Mouse (Mus musculus) thymus, postnatal 25 days (tissue): ENCODE results near the gene Layn.

ENCODE experiments used
- DNase-seq: peaks from one replicate; pipeline ENCODE4 v3.0.0; 2022

Layn gene

DNA sequence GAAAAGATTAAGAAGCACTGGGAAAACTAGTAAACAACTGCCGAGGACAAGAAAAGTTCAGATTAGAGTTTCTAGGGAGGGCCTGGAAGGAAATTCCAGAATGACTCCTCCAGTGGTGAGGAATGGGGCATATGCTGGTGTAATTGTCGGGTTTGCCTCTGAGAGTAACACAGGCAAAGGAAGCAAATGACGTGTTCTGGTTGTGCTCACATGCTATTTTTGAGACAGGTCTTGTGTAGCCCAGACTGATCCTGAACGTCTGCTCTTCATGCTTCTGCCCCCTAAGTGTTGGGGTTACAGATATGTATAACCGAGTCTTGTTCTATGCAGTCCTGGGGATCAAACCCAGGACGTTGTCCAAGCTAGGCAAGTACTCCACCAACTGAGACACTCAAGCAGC is 45.3 kb downstream of the Layn start:
- no peak for DNase-seq

DNA sequence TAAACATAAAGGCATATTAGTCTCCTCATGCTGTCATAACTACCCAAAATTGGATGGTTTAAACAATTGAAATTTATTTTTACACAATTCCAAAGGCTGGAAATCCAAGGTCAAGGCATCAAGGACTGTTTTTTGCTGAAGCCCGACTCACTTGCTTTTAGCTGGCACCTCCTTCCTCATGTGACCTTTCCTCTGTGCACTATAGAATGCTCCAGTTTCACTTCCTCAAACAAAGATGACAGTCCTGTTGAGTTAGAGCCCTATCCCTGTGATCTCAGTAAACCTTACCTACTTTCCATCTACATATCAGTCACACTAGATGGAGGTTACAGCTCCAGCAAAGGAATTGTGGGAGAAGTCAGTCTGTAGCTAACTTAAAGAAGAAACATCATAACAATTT is 46.7 kb downstream of the Layn start:
- DNase-seq: no peak

DNA sequence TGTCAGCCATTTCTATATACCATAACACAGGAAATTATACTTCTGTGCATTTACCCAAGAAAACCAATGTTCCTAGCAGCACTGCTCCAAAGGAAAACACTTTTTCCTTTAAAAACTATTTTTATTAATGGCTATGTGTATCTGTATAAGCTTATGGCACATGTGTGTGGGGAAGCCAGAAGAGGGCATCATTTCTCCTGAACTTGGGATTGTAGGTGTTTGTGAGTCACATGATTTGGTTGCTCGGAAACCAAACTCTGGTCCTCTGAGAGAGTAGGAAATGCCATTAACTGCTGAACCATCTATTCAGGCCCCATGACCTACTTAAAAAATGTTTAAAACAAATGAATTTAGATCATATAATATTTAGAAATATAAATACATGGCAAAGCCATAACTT is 49.9 kb downstream of the Layn start:
- no peak for DNase-seq

GRCm38 (mm10) chr9:51021123-51021795 is 55.6 kb downstream of the Layn start:
- no peak for DNase-seq

- DNase-seq: peak; percentile 13
Observed at GRCm38 (mm10) chr9:51020351-51020750, 56.5 kb downstream of the Layn start.

GRCm38 (mm10) chr9:51019670-51020069 is 57.2 kb downstream of the Layn start:
- DNase-seq: no peak

DNA sequence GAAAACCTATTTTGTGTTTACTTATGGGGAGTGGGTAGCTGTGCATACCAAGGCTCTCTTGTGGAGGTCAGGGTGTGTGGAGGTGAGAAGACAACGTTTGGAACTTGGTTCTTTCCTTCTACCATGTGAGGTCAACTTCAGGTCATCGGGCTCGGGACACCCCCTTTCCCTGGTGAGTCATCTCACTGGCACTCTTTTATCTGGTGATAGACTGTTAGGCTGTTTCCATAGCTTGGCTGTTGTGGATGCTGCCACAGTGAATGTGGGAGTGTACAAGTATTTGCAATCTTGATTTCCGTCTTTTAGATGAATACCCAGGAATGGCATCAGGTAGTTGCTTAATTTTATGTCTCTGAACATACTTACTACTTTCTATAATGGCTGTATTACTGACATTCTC is 61.2 kb downstream of the Layn start:
- no peak for DNase-seq

DNA sequence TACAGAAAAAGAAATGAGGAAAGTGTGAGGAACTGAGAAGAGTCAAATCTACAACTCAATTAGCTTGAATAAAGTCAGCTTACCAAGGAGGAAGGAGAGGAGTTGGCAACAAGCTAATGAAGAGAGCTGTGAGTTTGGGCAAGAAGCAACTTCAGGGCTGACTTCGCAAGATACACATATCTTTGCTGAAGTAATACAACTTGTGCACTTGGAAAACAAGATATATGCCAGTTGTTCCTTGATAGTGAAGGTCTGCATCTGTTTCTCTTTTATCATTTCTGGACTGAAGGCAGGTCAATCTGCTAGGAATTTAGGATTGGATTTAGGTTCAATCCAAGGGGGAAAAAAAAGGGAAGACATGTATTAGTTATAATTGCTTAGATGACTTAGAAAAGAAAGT is 63.2 kb downstream of the Layn start:
- DNase-seq: no peak

GRCm38 (mm10) chr9:51009656-51009950 is 67.3 kb downstream of the Layn start:
- DNase-seq: no peak

DNA sequence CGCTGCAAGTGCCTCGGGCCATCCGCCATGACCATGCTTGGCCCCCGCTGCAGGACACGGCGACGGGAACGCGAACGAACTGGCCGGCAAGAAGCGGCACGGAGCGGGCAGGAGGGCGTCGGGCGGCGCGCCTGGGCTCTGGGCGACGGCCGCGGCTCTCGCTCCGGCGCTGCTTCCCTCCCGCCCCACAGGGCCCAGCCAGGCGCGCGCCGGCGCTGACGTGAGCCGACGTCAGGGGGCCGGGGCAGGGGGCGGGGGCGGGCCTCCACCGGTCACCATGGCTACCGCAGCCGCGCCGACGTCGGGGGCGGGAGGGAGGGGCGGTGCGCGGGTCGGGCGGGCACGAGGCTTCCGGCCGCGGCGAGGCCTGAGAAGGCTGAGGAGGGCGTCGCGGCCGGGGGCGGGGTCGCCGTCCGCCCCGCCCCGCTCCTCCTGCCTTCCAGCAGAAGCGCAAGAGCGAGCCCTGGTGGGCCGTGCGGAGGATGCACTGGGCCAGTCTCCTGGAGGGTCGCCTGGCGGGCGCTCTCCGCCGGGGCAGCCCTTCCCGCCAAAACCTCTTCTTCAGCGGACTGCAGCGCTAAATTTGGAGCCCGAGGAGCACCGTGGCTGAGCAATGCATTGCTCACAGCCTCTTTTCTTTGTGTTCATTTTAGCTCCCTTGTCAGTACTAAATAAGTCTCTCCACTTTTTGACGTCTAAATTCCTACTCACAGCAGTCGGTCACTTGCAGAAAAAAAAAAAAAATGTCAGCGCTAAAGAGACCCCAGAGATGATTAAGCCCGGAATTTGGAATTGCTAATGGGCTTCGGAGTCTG is 67.8 kb downstream of the Layn start, which contains the start of gene Sik2:
Gene Sik2, minus strand, starts transcription at position 233 of the 815 bp plus-strand sequence.
- DNase-seq: peak; percentile 91

GRCm38 (mm10) chr9:51008068-51008840 is 68.6 kb downstream of the Layn start:
- DNase-seq: peak; percentile 25

DNA sequence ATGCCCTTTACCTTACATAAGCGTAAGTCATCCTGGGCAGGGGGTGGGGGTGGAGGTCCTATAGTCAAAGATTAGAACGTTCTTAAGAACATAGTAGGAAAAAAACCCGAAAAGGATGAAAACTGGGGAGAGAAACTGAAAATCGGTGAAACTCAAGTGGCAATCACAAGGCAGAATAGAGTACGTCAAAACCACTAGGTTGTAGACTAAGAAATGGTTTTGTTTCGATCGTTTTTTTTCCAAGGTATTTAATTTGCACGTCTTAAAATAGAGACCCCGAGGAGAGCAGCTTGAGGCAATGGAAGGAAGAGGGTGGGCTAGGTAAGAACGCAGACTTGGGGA is 69.2 kb downstream of the Layn start:
- no peak for DNase-seq

DNA sequence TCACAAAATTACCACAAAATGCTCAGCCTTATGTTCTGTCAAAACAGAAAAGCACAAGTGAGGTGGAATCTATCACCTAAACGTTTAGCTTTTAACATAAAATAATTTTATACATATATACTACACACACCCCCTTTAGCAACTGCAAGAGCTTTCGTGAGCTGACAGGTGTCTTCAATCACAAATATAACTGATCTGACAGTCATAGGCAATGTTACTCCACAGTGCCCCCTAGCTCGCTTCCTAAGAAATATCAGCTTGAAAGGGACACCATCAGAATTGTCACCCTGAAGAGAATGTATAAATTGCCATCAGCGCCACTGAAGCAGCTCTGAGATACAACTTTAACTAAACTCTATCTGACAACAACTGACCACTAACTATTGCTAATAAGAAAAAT is 70.0 kb downstream of the Layn start:
- DNase-seq: peak; percentile 79
